Mouse (Mus musculus) forebrain, embryonic 14.5 days (tissue): Measurements from ENCODE around the gene Eef1g. TPM values are rescaled to one million over a fixed set of nuclear protein-coding genes. Genes with fewer than 3 reads are reported as not detected.

Experiments used
- ATAC-seq: fragments of 200-750 bp; cut with Nextera tagmentation; 2 replicates; pipeline ENCODE4 v1.8.0; 2017; ENCODE audit warnings: mild to moderate bottlenecking, moderate library complexity
- DNase-seq: peaks from one replicate; pipeline ENCODE4 v3.0.0-alpha.2; 2015; ENCODE audit warnings: low spot score
- H3K27ac ChIP-seq: fragments of 300-500 bp; sonication (generic); 2 replicates; pipeline ENCODE4 v1.5.1; 2014; ENCODE audit warnings: low read depth, mild to moderate bottlenecking, control low read depth, low read length, moderate library complexity
- H3K27me3 ChIP-seq: fragments of 300-500 bp; sonication (generic); replicated peaks from 2 replicates; pipeline ENCODE4 v1.6.1; 2014; ENCODE audit warnings: low read length, control low read depth, mixed read lengths; ENCODE audit not compliant: control insufficient read depth, insufficient read depth
- H3K36me3 ChIP-seq: fragments of 300-500 bp; sonication (generic); 2 replicates; pipeline ENCODE4 v1.6.1; 2014; ENCODE audit warnings: low read length, control low read depth; ENCODE audit not compliant: control insufficient read depth, insufficient read depth
- H3K4me1 ChIP-seq: fragments of 300-500 bp; sonication (generic); 2 replicates; pipeline ENCODE4 v1.6.1; 2014; ENCODE audit warnings: antibody characterized with exemption, low read length, control low read depth; ENCODE audit not compliant: control insufficient read depth, insufficient read depth
- H3K4me2 ChIP-seq: fragments of 300-500 bp; sonication (generic); 2 replicates; pipeline ENCODE4 v1.6.1; 2014; ENCODE audit warnings: mild to moderate bottlenecking, control low read depth, low read length
- H3K4me3 ChIP-seq: fragments of 300-500 bp; sonication (generic); 2 replicates; pipeline ENCODE4 v1.5.1; 2014; ENCODE audit warnings: low read depth, low read length, control low read depth
- H3K9ac ChIP-seq: fragments of 300-500 bp; sonication (generic); 2 replicates; pipeline ENCODE4 v1.6.1; 2014; ENCODE audit warnings: mild to moderate bottlenecking, low read length, control low read depth, moderate library complexity
- H3K9me3 ChIP-seq: fragments of 300-500 bp; sonication (generic); replicated peaks from 2 replicates; pipeline ENCODE4 v1.6.1; 2016; ENCODE audit warnings: low read length, control low read depth, mixed read lengths; ENCODE audit not compliant: control insufficient read depth
- WGBS: fragments of 180-500 bp; shearing (Covaris S2); extraction: QIAGEN DNeasy Blood & Tissue Kit; methylation state at CpG from one replicate; pipeline ENCODE4 v1.1.7; 2014; 5-methylcytosine and 5-hydroxymethylcytosine counted together
- polyA plus RNA-seq: library from polyadenylated mRNA; unstranded; fragments of >200 nt; fragmentation: Nextera tagmentation; extraction: Ambion mirVana; gene quantifications from 2 replicates; pipeline ENCODE4 v1.2.1, GENCODE M21; 2014

Gene Eef1g
- polyA plus RNA-seq, 1 experiment from 2014 or later: 360 TPM

DNA sequence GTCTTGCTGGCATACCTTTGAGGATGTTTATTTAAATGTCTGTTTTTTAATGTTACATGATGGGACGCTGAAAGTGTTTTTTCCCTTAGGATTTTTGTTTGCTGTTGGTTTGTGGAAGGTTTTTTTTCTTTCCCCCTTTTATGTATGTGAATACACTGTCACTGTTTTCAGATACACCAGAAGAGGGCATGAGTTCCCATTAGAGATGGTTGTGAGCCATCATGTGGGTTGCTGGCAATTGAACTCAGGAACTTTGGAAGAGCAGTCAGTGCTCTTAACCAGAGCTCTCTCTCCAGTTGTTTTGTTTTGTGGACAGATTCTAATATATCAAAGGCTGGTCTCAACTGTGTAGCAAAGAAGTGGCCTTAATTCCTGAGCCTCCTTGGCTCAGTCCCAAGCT is 7.8 kb downstream of the Eef1g start:
- no peak overlapping the region for H3K4me3 ChIP-seq
- DNase-seq: no peak
- H3K27ac ChIP-seq: no peak overlapping the region
- WGBS: 95% methylated on average over 1 of the region's 1 CpGs
- no peak for ATAC-seq
- no peaks in the 10 kb centered on the region for H3K9me3 ChIP-seq
- H3K4me1 ChIP-seq: no peaks in the 10 kb centered on the region
- H3K27me3 ChIP-seq: no peaks in the 10 kb centered on the region
- H3K9ac ChIP-seq: no peak overlapping the region
- H3K36me3 ChIP-seq: peaks cover 98% of the 10 kb centered on the region
- no peak overlapping the region for H3K4me2 ChIP-seq

GRCm38 (mm10) chr19:8975491-8975890 is 8.7 kb downstream of the Eef1g start:
- Histone ChIP-seq H3K27me3 (no peaks in the 10 kb centered on the region), H3K9ac (no peak overlapping the region), H3K4me2 (no peak overlapping the region), H3K36me3 (peaks cover 98% of the 10 kb centered on the region), H3K4me3 (no peak overlapping the region), H3K27ac (no peak overlapping the region), H3K4me1 (no peaks in the 10 kb centered on the region), H3K9me3 (no peaks in the 10 kb centered on the region)
- 93% methylated on average over 2 of the region's 2 CpGs for WGBS
- DNase-seq (no peak), ATAC-seq (no peak)

- Histone ChIP-seq H3K9ac (no peak overlapping the region), H3K4me1 (no peaks in the 10 kb centered on the region), H3K36me3 (peaks cover 91% of the 10 kb centered on the region), H3K27me3 (no peaks in the 10 kb centered on the region), H3K27ac (no peak overlapping the region), H3K4me2 (no peak overlapping the region), H3K4me3 (no peak overlapping the region), H3K9me3 (no peaks in the 10 kb centered on the region)
- WGBS: 42% methylated on average over 3 of the region's 3 CpGs
- DNase-seq (peak; percentile 64), ATAC-seq (peak; percentile 60)
Observed at GRCm38 (mm10) chr19:8976535-8976934, 9.7 kb downstream of the Eef1g start.

DNA sequence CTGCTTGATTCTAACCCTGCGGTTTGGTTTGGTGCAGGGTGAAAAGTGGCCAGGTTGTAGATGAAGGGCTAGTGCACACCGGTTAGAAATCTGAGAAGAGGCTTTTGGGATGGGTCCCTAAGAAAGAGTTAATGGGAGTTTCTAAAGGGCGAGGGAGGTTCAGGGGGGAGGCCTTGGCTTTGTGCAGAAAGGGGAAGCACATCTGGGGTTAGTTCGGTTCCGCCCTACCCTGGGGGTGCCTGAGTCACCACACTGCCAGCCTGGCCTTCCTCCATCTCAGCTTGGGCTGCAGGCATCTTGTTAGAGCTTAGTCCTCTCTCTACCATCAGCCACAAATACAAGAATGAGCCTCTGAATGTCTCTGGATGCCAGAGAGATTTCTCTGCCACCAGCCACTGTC is 13.9 kb downstream of the Eef1g start:
- DNase-seq (no peak), ATAC-seq (no peak)
- Histone ChIP-seq H3K27ac (no peak overlapping the region), H3K36me3 (peaks cover 48% of the 10 kb centered on the region), H3K9ac (no peak overlapping the region), H3K9me3 (no peaks in the 10 kb centered on the region), H3K4me2 (no peak overlapping the region), H3K27me3 (no peaks in the 10 kb centered on the region), H3K4me3 (no peak overlapping the region), H3K4me1 (peaks cover 23% of the 10 kb centered on the region)
- 58% methylated on average over 5 of the region's 5 CpGs for WGBS

GRCm38 (mm10) chr19:8981450-8982168 is 14.8 kb downstream of the Eef1g start:
- WGBS: 71% methylated on average over 2 of the region's 2 CpGs
- H3K27ac ChIP-seq: peak overlapping the region; percentile 49; the same call in 1 of the 2 replicates
- no peak overlapping the region for H3K4me3 ChIP-seq
- peaks cover 24% of the 10 kb centered on the region for H3K4me1 ChIP-seq
- no peak overlapping the region for H3K4me2 ChIP-seq
- H3K27me3 ChIP-seq: no peaks in the 10 kb centered on the region
- DNase-seq (peak; percentile 75), ATAC-seq (peak; percentile 47; the same call in 1 of the 2 replicates)
- no peak overlapping the region for H3K9ac ChIP-seq
- H3K36me3 ChIP-seq: peaks cover 40% of the 10 kb centered on the region
- no peaks in the 10 kb centered on the region for H3K9me3 ChIP-seq

DNA sequence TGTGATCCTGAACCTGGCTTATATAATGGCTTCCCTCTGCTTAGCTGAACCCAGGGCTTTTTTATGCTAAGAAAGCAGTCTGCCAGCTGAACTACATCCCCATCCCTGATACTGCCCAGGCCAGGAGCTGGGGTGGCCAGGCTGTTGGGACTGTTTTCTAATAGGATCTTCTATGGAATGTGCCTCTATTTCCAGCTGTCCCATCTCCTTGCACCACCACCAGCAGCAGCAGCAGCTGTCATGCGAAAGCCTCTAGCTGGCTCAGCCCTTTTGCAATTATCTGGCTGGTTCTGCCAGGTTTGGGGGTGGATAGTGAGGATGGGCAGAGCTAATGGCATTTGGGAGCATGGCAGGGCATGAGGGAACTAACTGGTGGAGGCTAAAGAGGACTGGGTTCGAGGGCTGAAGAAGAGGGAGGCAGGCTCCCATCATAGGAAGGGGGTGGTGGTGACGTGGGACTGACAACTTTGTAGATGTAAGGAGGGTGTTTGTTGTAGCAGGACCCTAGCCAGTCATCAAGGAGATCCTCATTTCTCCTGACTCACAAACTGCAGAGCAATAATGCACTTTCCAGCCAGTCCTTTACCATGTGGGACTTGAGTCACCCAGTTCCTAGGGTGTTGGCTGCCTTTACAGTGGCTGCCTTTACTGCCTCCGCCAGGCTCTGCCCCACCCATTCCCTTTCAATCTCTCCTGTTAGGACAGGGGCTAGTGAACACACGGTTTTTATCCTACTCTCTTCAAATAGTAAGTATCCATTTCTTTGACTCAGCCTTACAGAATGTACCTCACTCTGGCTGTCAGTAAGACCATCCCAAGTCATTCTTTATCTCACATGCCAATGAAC is 15.7 kb downstream of the Eef1g start:
- peaks cover 31% of the 10 kb centered on the region for H3K36me3 ChIP-seq
- 58% methylated on average over 5 of the region's 5 CpGs for WGBS
- no peak for DNase-seq
- H3K4me3 ChIP-seq: no peak overlapping the region
- no peak overlapping the region for H3K4me2 ChIP-seq
- H3K9me3 ChIP-seq: no peaks in the 10 kb centered on the region
- no peaks in the 10 kb centered on the region for H3K27me3 ChIP-seq
- H3K27ac ChIP-seq: no peak overlapping the region
- no peak for ATAC-seq
- H3K9ac ChIP-seq: no peak overlapping the region
- peaks cover 24% of the 10 kb centered on the region for H3K4me1 ChIP-seq

GRCm38 (mm10) chr19:8983150-8983650 is 16.4 kb downstream of the Eef1g start:
- H3K4me1 ChIP-seq: peaks cover 24% of the 10 kb centered on the region
- whole genome bisulfite sequencing: 62% methylated on average over 4 of the region's 4 CpGs

GRCm38 (mm10) chr19:8984255-8984868 is 17.5 kb downstream of the Eef1g start:
- Histone ChIP-seq H3K27me3 (peaks cover 9% of the 10 kb centered on the region; the same call in 1 of the 2 replicates), H3K27ac (peak overlapping the region; percentile 35; the same call in 1 of the 2 replicates), H3K4me1 (peaks cover 28% of the 10 kb centered on the region), H3K4me3 (no peak overlapping the region), H3K9ac (0 out of 2 replicates have a peak overlapping the region, but pooled peaks have one; percentile 9), H3K9me3 (no peaks in the 10 kb centered on the region), H3K36me3 (peaks cover 12% of the 10 kb centered on the region), H3K4me2 (peak overlapping the region; percentile 32)
- DNase-seq (peak; percentile 97), ATAC-seq (peak; percentile 83)
- 3% methylated on average over 7 of the region's 7 CpGs for WGBS

More at GRCm38 (mm10) chr19:8983150-8983650, 16.4 kb downstream of the Eef1g start:
- H3K36me3 ChIP-seq: peaks cover 24% of the 10 kb centered on the region
- no peak overlapping the region for H3K4me2 ChIP-seq
- H3K27ac ChIP-seq: no peak overlapping the region
- no peak overlapping the region for H3K4me3 ChIP-seq
- no peaks in the 10 kb centered on the region for H3K9me3 ChIP-seq
- DNase-seq: no peak
- H3K9ac ChIP-seq: 0 out of 2 replicates have a peak overlapping the region, but pooled peaks have one; percentile 10
- ATAC-seq: no peak
- H3K27me3 ChIP-seq: no peaks in the 10 kb centered on the region
